Mouse (Mus musculus): ENCODE results near the gene Trim67.

Trim67 gene

GRCm38 (mm10) chr8:124793661-124794485 lies 981 bp downstream of the Trim67 start:
- peak; percentile 7 for DNase-seq (ENCODE audit: low read depth, low spot score)

DNA sequence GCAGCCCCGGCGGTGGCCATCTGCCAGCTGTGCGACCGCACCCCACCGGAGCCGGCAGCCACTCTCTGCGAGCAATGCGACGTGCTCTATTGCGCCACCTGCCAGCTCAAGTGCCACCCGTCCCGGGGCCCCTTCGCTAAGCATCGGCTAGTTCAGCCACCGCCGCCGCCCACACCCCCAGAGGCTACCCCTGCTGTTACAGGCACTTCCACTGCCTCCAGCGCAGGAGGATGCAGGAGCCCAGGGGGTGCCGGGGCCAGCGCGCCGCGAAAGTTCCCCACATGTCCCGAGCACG lies 1.5 kb downstream of the Trim67 start:
- peak; percentile 41 for DNase-seq (ENCODE audit: low read depth, low spot score)

GRCm38 (mm10) chr8:124795781-124796488 lies 3.0 kb downstream of the Trim67 start:
- DNase-seq (ENCODE audit: low read depth, low spot score) = no peak

DNA sequence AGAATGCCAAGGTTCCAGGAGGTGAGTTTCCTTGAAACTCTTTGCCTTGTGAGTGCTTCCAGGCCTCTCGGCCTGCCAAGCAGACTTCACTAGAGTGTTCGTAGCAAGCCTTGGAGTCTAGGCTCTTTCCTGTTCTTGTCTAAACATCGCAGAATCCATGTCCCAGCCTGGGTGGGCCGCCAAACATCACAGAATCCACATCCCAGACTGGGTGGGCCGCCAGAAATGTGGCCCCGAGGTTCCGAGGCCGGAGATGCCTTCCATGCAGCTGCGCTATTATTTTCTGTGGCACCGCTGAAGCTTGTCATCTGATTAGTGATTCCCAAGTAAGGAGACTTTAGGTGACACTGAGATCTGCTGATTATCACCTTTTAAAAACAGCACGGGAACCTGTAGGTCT lies 7.7 kb downstream of the Trim67 start:
- DNase-seq (ENCODE audit: low read depth, low spot score) = no peak

DNA sequence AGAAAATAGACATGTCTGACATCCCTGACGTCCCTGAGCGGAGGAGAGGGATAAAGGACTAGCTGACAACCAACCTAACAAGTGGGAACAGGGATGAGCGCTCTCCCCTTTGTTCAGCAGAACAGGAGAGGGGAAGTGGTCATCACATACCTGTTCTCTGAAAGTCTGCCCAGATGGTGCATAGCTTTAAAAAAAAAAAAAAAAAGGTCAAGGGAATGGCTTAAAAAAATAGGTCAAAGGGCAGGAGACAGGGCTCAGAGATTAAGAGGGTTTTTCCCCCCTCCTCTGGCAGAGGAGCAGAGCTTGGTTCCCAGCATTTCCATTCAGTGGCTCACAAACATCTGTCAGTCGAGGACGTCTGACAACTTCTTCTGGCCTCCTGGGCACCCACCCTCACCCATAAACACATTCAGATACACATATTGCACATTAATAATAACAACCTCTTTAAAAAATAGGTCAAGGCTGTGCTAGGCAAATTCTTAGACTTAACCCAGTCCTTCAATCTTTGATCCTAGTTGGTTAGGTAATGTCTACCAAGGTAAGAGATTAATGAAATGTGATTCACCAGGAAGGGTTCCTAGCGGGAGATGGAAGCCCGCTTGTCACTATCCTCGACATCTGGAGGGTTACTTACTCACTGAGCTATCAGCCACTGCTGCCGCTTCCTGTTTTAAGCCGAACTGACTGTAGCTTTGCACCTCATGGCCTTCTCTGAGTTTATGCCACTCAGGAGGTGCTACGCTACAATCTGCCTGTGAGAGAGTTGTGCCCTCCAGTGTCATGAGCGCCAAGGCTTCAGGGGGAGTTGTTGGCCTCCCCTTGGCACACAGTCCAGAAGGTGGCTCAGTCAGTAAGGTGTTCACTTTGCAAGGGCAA lies 11.2 kb downstream of the Trim67 start:
- DNase-seq (ENCODE audit: low read depth, low spot score) = no peak

DNA sequence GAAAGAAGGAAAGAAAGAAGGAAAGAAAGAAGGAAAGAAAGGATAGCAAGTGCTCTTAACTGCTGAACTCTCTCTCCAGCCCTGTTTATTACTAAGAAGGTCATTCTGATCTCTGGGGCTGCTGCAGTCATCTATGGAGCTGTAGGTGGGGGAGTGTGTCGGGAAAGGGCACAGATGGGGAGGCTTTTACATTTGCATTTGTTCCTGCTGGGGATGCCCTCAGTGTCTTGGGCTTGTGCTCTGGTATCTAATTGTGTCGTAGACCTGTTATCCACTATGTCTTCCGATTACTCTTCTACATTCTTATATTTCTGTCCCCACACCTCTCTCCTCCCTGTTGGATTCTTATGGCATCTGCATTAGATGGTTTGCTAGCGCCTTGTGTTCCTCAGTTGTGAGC lies 13.1 kb downstream of the Trim67 start:
- no peak for DNase-seq (ENCODE audit: low read depth, low spot score)

DNA sequence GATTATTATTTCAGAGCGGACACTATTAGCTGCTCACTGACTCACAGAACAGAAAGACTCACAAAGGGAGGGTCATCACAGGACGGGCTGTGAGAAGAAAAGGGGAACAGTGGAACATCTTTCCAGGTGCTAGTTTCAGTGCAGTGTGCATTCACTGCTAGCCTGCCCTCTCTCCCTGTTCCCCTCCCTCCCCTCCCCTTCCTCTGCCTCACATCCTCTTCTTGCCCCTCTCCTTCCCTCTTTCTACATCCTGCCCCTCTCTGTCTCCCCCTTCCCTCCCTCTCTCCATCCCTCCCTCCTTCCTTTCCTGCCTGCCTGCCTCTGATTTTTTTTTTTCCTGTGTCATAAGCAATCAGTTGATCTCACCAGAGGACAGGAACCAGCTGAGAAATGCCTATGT lies 16.5 kb downstream of the Trim67 start:
- no peak for DNase-seq (ENCODE audit: low read depth, low spot score)

DNA sequence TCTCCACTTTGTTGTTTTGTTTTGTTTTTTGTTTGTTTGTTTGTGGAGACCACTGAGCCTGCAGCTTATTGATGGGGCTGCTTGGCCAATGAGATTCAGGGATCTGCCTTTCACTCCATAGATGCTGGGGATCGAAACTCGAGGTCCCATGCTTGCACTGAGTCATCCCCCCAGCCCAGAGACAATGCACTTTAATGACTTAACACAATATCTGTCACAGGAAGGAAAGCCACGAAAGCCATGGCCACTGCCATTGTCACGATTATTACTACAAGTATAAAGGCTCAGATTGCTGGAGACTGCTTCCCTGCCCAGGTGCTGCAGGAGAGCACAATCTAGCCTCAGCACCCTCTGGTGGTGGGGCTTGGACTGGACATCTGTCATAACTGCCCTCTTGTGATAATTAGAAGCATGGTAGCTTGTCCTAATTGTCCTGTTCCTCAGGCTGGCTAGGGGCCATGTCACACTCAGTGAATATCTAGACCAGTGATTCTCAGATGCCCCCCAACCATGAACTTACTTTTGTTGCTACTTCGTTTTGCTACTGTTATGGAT lies 17.2 kb downstream of the Trim67 start:
- peak; percentile 34 for DNase-seq (ENCODE audit: low read depth, low spot score)

GRCm38 (mm10) chr8:124810689-124811394 lies 17.9 kb downstream of the Trim67 start:
- no peak for DNase-seq (ENCODE audit: low read depth, low spot score)

DNA sequence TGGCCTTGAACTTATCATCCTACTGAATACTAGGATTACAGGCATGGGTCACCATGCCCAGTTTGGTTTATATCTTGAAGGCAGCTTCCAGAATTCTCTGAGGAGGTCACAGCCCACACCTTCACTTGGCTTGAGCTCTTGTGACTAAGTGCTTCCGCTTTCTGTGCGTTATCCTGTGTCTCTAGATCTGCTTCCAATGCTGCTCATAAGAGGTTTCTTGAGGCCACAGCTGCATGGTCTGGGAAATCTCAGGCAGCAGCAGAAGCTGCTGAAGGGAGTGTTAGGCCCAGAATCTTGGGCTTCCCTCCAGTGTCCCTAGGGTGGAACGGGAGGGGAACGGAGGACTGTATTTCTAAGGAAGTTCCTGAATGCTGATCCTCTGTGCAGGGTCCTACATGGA lies 20.4 kb downstream of the Trim67 start:
- no peak for DNase-seq (ENCODE audit: low read depth, low spot score)

- no peak for DNase-seq (ENCODE audit: low read depth, low spot score)
Observed at GRCm38 (mm10) chr8:124815870-124816269, 23.0 kb downstream of the Trim67 start.

GRCm38 (mm10) chr8:124816866-124817265 lies 24.0 kb downstream of the Trim67 start:
- DNase-seq (ENCODE audit: low read depth, low spot score) = no peak

DNA sequence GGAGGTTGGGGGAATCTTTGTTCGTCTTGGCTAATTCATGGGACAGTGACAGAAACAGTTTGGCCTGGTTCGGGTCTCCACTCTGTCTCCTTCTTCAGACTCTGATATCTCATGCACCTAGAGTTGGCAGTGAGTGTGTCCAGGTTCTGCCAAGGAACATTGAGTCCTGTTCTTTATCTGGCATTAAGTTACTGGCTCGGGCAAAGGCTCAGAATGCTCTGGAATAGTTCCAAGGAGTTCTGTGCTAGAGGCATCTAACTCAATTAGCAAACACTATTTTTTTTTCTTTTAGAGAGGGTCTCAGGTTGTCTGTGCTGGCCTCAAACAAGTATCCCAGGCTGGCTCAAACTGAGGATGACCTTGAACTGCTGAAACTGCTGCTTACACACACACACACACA lies 24.5 kb downstream of the Trim67 start:
- DNase-seq (ENCODE audit: low read depth, low spot score) = no peak

DNA sequence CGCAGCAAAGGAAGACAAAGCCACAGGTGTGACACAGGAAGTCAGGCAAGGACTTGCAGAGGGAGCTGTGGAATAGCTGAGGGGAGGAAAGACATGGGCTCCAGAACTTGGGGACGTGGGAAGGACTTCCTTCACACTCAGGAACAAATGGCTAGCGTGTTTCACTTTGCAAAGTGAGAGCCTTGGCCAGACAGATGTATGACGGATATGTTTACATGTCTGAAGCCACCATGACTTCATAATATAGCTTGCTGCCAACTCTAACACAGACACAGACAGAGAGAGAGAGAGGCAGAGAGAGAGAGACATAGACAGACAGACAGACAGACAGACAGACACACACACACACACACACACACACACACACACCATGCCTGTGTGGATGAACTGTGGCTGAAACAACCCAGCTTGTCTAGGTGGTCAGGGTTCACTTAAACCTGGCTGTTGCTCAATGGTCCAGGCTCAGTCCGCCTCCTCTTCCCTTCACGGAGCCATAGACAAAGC lies 26.8 kb downstream of the Trim67 start:
- DNase-seq (ENCODE audit: low read depth, low spot score) = no peak

DNA sequence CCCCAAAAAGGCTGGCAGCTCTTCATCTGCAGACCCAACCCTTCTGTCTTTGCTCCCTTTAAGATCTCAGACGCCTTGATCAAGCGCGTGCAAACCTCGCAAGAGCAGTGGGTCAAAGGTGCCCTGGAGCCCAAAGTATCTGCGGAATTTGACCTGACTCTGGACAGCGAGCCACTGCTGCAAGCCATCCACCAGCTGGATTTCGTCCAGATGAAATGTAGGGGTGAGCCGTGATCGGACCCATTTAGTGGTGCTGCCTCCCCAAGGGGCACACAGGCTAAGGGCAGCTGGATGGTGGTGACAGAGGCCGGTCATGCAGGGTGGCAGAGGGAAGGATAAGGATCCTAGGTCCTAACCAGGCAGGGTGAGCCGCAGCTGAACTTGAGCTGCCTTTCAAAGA lies 27.2 kb downstream of the Trim67 start:
- DNase-seq (ENCODE audit: low read depth, low spot score) = no peak

- peak; percentile 22 for DNase-seq (ENCODE audit: low read depth, low spot score)
Observed at GRCm38 (mm10) chr8:124823497-124823896, 30.6 kb downstream of the Trim67 start.

GRCm38 (mm10) chr8:124826658-124827057 lies 33.8 kb downstream of the Trim67 start:
- no peak for DNase-seq (ENCODE audit: low read depth, low spot score)

GRCm38 (mm10) chr8:124827387-124827786 lies 34.5 kb downstream of the Trim67 start:
- peak; percentile 64 for DNase-seq (ENCODE audit: low read depth, low spot score)

- DNase-seq (ENCODE audit: low read depth, low spot score) = no peak
Observed at GRCm38 (mm10) chr8:124828561-124829240, 35.8 kb downstream of the Trim67 start.

- DNase-seq (ENCODE audit: low read depth, low spot score) = no peak
Observed at GRCm38 (mm10) chr8:124830050-124830449, 37.2 kb downstream of the Trim67 start.

GRCm38 (mm10) chr8:124831531-124831930 lies 38.6 kb downstream of the Trim67 start:
- DNase-seq (ENCODE audit: low read depth, low spot score) = no peak
